9 mouse cellular contexts compared by ENCODE assay signal in the genomic region with DNA sequence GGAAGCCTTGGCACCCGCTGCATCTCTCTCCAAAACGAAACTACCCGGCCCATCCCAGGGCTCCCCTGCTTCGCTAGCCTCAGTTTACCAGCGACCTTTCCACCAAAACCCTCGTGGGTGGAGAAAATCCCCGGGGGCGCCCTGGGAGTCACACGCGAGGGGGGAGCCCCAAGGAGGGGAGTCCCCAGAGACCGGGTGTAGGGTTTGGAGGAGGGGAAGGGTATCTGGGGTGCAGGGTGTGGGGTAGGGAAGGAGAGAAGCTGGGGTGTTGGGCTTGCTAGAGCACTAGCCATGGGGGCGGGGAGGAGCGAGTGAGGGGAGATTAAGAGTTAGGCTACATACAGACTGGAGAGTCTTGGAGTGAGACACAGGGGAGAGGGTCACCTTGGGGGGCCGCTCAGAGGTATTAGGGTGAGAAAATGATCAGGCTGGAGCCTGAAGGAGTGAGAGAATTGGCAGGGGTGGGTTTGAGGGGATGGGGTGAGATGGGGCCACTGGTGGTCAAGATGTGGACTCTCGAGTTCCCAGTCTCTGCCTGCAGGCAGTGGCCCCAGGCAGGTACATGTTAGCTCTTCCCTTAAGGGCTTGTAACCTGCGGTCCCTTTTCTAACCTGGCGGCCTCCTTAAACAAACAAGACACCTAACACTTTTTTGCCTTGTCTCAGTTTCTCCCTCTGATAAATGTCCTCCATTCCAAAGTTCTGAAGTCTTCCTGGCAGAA. TPM values are rescaled to one million over a fixed set of nuclear protein-coding genes. Genes with fewer than 3 reads are reported as not detected.
DNase-seq lines count a peak whose midpoint lies in the region; ATAC-seq lines count a peak whose summit lies in the region.
"Had no signal": no experiment of that assay in that cellular context is flagged by ENCODE, and none has a peak within 500 bp of the region (broad histone marks: within the 10 kb centered on the region; RNA-seq: fewer than 3 reads in every experiment).

No protein-coding gene starts in this region.

- peaks cover 83% of the 10 kb centered on the region for H3K4me1 ChIP-seq in liver, embryonic 13.5 days (replicated peaks)
- H3K4me1 ChIP-seq in stomach, embryonic 16.5 days (ENCODE audit: control insufficient read depth, insufficient read depth, low read length) = peaks cover 64% of the 10 kb centered on the region

- H3K4me2 ChIP-seq in liver, embryonic 13.5 days = peak overlapping the region; percentile 86
- H3K4me2 ChIP-seq in stomach, embryonic 16.5 days (ENCODE audit: low read depth, low read length) = peak overlapping the region; percentile 88

- ATAC-seq in liver, embryonic 13.5 days (ENCODE audit: low read depth) = no peak
- ATAC-seq in stomach, embryonic 16.5 days (ENCODE audit: insufficient read depth, low FRiP score) = no peak

- H3K4me3 ChIP-seq in liver, embryonic 13.5 days (replicated peaks) = peak overlapping the region; percentile 59
- H3K4me3 ChIP-seq in stomach, embryonic 16.5 days (replicated peaks; ENCODE audit: low read length) = peak overlapping the region; percentile 73
- H3K4me3 ChIP-seq: erythroblast, embryonic 14.5 days had no signal

- H3K9me3 ChIP-seq in liver, embryonic 13.5 days (replicated peaks) = no peaks in the 10 kb centered on the region
- H3K9me3 ChIP-seq in stomach, embryonic 16.5 days (replicated peaks; ENCODE audit: control insufficient read depth, low read length) = no peaks in the 10 kb centered on the region

- peak; percentile 53 to 68 for DNase-seq in adrenal gland, adult (ENCODE audit: inconsistent age in 2 of 2, low spot score in 1 of 2)
- no peak for DNase-seq in adrenal gland, adult 8-10 months
- DNase-seq in thymus, postnatal 4 days = peak; percentile 40
- DNase-seq in thymus, adult 18-20 months = no peak
- DNase-seq in liver, embryonic 13.5 days = no peak
- no peak for DNase-seq in spleen, adult 18-20 months
- no peak for DNase-seq in embryo, embryonic 10 days (ENCODE audit: low spot score)

- peak overlapping the region; percentile 50 for H3K9ac ChIP-seq in liver, embryonic 13.5 days
- H3K9ac ChIP-seq in stomach, embryonic 16.5 days (ENCODE audit: low read length) = peak overlapping the region; percentile 86

- WGBS in liver, embryonic 13.5 days (ENCODE audit: insufficient replicate concordance) = 2% methylated on average over 17 of the region's 17 CpGs
- WGBS in stomach, embryonic 16.5 days = 3% methylated on average over 17 of the region's 17 CpGs

- H3K27ac ChIP-seq in liver, embryonic 13.5 days = no peak overlapping the region
- H3K27ac ChIP-seq in stomach, embryonic 16.5 days (ENCODE audit: low read length) = peak overlapping the region; percentile 83

- peaks cover 87% of the 10 kb centered on the region for H3K27me3 ChIP-seq in liver, embryonic 13.5 days
- H3K27me3 ChIP-seq in stomach, embryonic 16.5 days (ENCODE audit: control insufficient read depth, insufficient read depth, low read length) = peaks cover 3% of the 10 kb centered on the region; the same call in 1 of the 2 replicates

- H3K36me3 ChIP-seq in liver, embryonic 13.5 days = no peaks in the 10 kb centered on the region
- no peaks in the 10 kb centered on the region for H3K36me3 ChIP-seq in stomach, embryonic 16.5 days (ENCODE audit: control insufficient read depth, insufficient read depth, low read length)

RNA-seq across cellular contexts. Expression of gene Gadd45b, which starts 3.0 kb away (rescaled TPM):
- total RNA-seq in adrenal gland, adult 8-10 months (2022) = 100 to 1,000 TPM in 1 of 4 experiments, 10 to 100 TPM in 3; 17.5 to 112 (median 73.6) TPM
- 1.6 and 1.8 TPM in 2 replicates for polyA plus RNA-seq in liver, embryonic 13.5 days (2015; fragmentation: Nextera tagmentation; extraction: Ambion mirVana)
- polyA plus RNA-seq in stomach, embryonic 16.5 days (2015; fragmentation: Nextera tagmentation; extraction: Ambion mirVana) = 34.8 and 40.9 TPM in 2 replicates

RNA-seq across cellular contexts. Expression of gene Lmnb2, which starts 14.8 kb away (rescaled TPM):
- total RNA-seq in adrenal gland, adult 8-10 months (2022) = 10 to 100 TPM; 10.0 to 17.2 (median 15.2) TPM
- polyA plus RNA-seq in liver, embryonic 13.5 days (2015; fragmentation: Nextera tagmentation; extraction: Ambion mirVana) = 14.0 and 15.4 TPM in 2 replicates
- 43.4 and 43.9 TPM in 2 replicates for polyA plus RNA-seq in stomach, embryonic 16.5 days (2015; fragmentation: Nextera tagmentation; extraction: Ambion mirVana)

RNA-seq across cellular contexts. Expression of gene Timm13, which starts 32.1 kb away (rescaled TPM):
- 100 to 1,000 TPM; 154 to 235 (median 185) TPM for total RNA-seq in adrenal gland, adult 8-10 months (2022)
- polyA plus RNA-seq in liver, embryonic 13.5 days (2015; fragmentation: Nextera tagmentation; extraction: Ambion mirVana) = 249 and 266 TPM in 2 replicates
- polyA plus RNA-seq in stomach, embryonic 16.5 days (2015; fragmentation: Nextera tagmentation; extraction: Ambion mirVana) = 288 and 309 TPM in 2 replicates

Comparison
In these comparisons a context has a peak if more than half of its experiments do, and no peak if none do; other contexts are left out.
1. DNase-seq: peak in adrenal gland, adult (2 of 2) and thymus, postnatal 4 days (single experiment); none in adrenal gland, adult 8-10 months (single experiment), thymus, adult 18-20 months (0 of 2), liver, embryonic 13.5 days (single experiment), spleen, adult 18-20 months (0 of 2) and embryo, embryonic 10 days (single experiment).
2. RNA of gene Gadd45b, which starts 3.0 kb away (polyA plus RNA-seq): 34.8 to 40.9 TPM in stomach, embryonic 16.5 days; 1.6 to 1.8 TPM in liver, embryonic 13.5 days; every median in the first group is over 10 times any median in the second.